Mouse (Mus musculus) ovary, adult 2 months (tissue): ENCODE measurements around the gene Fastkd2. TPM values are rescaled to one million over a fixed set of nuclear protein-coding genes. Genes with fewer than 3 reads are reported as not detected.

Experiments used
- polyA plus RNA-seq: library from polyadenylated mRNA; depleted of rRNA; stranded (reverse); fragments of >200 nt; gene quantifications from 2 replicates; pipeline ENCODE4 v1.2.3, GENCODE M21; 2012; rRNA removed

Fastkd2 gene
- polyA plus RNA-seq = 1.4 and 1.9 TPM in 2 replicates

DNA sequence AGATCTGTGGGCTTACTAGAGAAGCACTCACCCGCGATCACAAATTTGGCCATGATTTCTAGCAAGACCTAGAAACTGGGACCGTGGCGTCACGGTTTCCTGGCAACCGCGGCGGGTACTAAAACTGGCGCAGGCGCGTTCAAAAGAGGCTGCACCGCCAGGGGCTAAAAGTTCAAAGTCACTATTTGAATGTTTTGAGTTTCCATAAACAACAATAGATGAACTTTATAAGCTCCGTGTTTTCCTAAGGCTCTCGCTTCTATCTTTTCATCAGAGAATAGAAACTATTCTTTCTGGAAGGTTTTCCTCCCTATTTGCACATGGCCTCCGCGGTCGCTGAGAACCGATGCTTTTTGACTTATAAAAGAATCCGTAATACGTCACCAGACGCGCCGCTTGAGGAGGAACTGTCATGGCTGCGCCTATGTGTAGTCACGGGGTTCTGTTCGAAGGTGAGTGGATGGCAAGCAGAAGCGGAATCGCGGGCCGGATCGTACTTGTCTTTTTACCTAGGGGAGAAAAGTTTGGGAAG is at the start of gene Fastkd2, which contains the start of gene Mdh1b:
Fastkd2 (plus strand) TSS at position 375 of the 532 bp plus-strand sequence.
Mdh1b (minus strand) TSS at position 79 of the 532 bp plus-strand sequence.

DNA sequence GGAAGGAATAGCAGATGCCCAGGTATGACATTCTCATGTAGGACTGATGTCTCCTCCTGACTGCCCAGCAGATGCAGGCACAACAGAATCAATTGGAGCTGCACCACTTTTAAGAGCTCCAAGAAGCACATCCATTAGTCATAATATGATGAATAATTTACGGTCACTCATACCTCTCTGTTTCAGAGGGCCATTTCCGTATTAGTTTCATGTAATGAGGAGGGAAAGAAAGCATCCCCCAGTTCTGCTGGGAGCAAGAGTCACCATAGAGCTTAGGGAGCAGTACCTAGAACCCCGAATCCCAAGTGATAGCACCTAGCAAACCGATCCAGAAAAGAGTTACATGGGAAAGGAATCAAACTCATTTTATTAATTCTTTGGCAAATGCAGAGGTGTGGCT is 43.6 kb upstream of the Fastkd2 start, which contains the start of gene Dytn:
Dytn (minus strand) TSS at position 101 of the 400 bp plus-strand sequence.

DNA sequence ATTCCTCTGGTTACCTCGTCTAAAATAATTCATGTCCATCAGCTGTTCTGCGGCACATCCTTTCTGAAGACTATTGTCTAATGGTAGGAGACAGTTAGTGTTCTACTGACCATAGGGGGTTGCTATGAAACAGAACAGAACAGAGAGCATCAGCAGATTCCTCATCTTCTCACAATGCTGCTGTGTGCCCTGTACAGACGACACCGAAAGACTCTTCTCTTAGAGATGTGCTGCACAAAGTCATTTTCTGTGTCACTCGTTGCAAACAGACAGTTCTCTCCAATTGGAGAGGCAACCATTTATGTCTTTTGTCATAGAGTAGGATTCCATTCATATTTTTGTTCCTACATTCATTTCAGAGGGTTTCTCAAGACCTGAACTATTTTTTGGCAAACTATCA is 38.8 kb downstream of the Fastkd2 start, which contains the start of gene 4933402D24Rik:
4933402D24Rik (minus strand) TSS at position 101 of the 400 bp plus-strand sequence.

Other genes with a start within 250 kb of the Fastkd2 start
- not detected in 2 replicates for gene Gm39653, start 114.6 kb upstream of the Fastkd2 start, polyA plus RNA-seq
- gene Dytn, start 43.7 kb upstream of the Fastkd2 start, polyA plus RNA-seq = 0.05 and 0.07 TPM in 2 replicates
- 0.93 TPM in 2 replicates for gene Mdh1b, start 296 bp upstream of the Fastkd2 start, polyA plus RNA-seq
- gene 4933402D24Rik, start 38.7 kb downstream of the Fastkd2 start, polyA plus RNA-seq = not detected in 2 replicates